Mouse (Mus musculus) adrenal gland, postnatal 10 days (tissue): ENCODE measurements at regions not wholly inside any gene's neighbourhood (a gene's known extent, or its start where the extent isn't known, plus 50 kb on each side); places are given as distances from the start of the nearest gene placed in this dataset.

Experiments
- DNase-seq: peaks from one replicate; pipeline ENCODE4 v3.0.0; 2021; ENCODE audit warnings: mixed read lengths

GRCm38 (mm10) chr7:54734039-54734438 lies 101.3 kb upstream of the Luzp2 start:
- DNase-seq, result peak; percentile 71

GRCm38 (mm10) chr7:54734861-54735260 lies 100.4 kb upstream of the Luzp2 start:
- DNase-seq, result no peak

GRCm38 (mm10) chr7:54767341-54767740 lies 68.0 kb upstream of the Luzp2 start:
- DNase-seq, result no peak

- DNase-seq, result no peak
Observed at GRCm38 (mm10) chr7:54768683-54769082, 66.6 kb upstream of the Luzp2 start.

- DNase-seq, result no peak
Observed at GRCm38 (mm10) chr7:54781939-54782520, 53.3 kb upstream of the Luzp2 start.

GRCm38 (mm10) chr7:54782604-54783003 lies 52.7 kb upstream of the Luzp2 start:
- DNase-seq, result no peak

- no peak for DNase-seq
Observed at GRCm38 (mm10) chr7:54783550-54784529, 51.5 kb upstream of the Luzp2 start.
